Mouse (Mus musculus): ENCODE results near the gene Gigyf1.
A peak's percentile ranks its signal among the peaks of the same experiment; 100 is the strongest.

Gigyf1 gene

GRCm38 (mm10) chr5:137514811-137515210, 3.5 kb upstream of the Gigyf1 start:
- DNase-seq = no peak

GRCm38 (mm10) chr5:137519691-137520550, 1.6 kb downstream of the Gigyf1 start:
- no peak for DNase-seq

- no peak for DNase-seq
These were observed 3.5 kb downstream of the Gigyf1 start for GRCm38 (mm10) chr5:137521861-137522260.

- DNase-seq = no peak
These were observed 4.4 kb downstream of the Gigyf1 start for GRCm38 (mm10) chr5:137522711-137523110.

GRCm38 (mm10) chr5:137523396-137524250, 5.3 kb downstream of the Gigyf1 start:
- DNase-seq = no peak

GRCm38 (mm10) chr5:137524251-137524515, 5.8 kb downstream of the Gigyf1 start:
- no peak for DNase-seq

GRCm38 (mm10) chr5:137524671-137525070, 6.3 kb downstream of the Gigyf1 start:
- DNase-seq = no peak

- DNase-seq = no peak
These were observed 7.2 kb downstream of the Gigyf1 start for GRCm38 (mm10) chr5:137525511-137525910.

- peak; percentile 69 for DNase-seq
These were observed 8.0 kb downstream of the Gigyf1 start for GRCm38 (mm10) chr5:137526192-137526936.

- DNase-seq = no peak
These were observed 9.1 kb downstream of the Gigyf1 start for GRCm38 (mm10) chr5:137527413-137527812.

- DNase-seq = no peak
These were observed 10.1 kb downstream of the Gigyf1 start for GRCm38 (mm10) chr5:137528247-137528968.

GRCm38 (mm10) chr5:137529221-137529995, 11.1 kb downstream of the Gigyf1 start:
- no peak for DNase-seq

- no peak for DNase-seq
These were observed 11.7 kb downstream of the Gigyf1 start for GRCm38 (mm10) chr5:137530075-137530474.

- DNase-seq = peak; percentile 83
These were observed 12.5 kb downstream of the Gigyf1 start for GRCm38 (mm10) chr5:137530588-137531413.

GRCm38 (mm10) chr5:137531414-137532130, 13.2 kb downstream of the Gigyf1 start:
- peak; percentile 74 for DNase-seq

- DNase-seq = no peak
These were observed 13.9 kb downstream of the Gigyf1 start for GRCm38 (mm10) chr5:137532131-137532807.

- no peak for DNase-seq
These were observed 14.4 kb downstream of the Gigyf1 start for GRCm38 (mm10) chr5:137532808-137533116.

- DNase-seq = peak; percentile 99
These were observed 14.9 kb downstream of the Gigyf1 start, which contains the start of the genes Epo and Gnb2 for GRCm38 (mm10) chr5:137533117-137533827. TSS of gene Epo (minus strand) at chr5:137533242. TSS of gene Gnb2 (minus strand) at chr5:137533510.

GRCm38 (mm10) chr5:137534762-137535161, 16.4 kb downstream of the Gigyf1 start:
- DNase-seq = no peak

All from kidney, postnatal 14 days (tissue).